Mouse (Mus musculus): Measurements from ENCODE around the gene Kremen1. TPM values are rescaled to one million over a fixed set of nuclear protein-coding genes. Genes with fewer than 3 reads are reported as not detected.
A peak's percentile ranks its signal among the peaks of the same experiment; 100 is the strongest.

The Kremen1 gene
- total and polyA plus RNA-seq, 2 experiments, result 3.6 to 6.7 TPM

DNA sequence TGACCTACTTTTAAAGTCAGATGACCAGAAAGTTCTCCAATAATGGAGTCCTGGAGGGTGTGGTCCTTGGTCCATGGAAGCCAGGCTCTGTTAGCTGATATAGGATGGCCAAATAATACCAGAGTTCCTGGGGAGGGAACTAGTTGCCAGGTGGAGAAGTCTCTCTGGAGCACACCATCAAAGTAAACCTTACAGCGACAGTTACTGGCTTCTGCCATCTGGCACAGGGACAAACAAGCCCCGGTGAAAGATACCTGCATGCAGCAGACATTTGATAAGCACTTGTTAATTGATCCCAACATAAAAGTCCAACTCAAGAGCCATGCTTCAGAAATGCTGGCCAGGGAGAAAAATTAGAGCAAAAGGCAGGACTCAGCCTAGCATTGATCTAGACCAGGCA is 7.3 kb downstream of the Kremen1 start:
- Histone ChIP-seq H3K27me3 (ENCODE audit: control insufficient read depth, insufficient read depth, low read length) (no peaks in the 10 kb centered on the region), H3K4me1 (ENCODE audit: control insufficient read depth, insufficient read depth, low read length) (peaks cover 5% of the 10 kb centered on the region; the same call in 1 of the 2 replicates), H3K27ac (replicated peaks; ENCODE audit: insufficient read depth, low read depth, low read length) (no peak overlapping the region), H3K36me3 (ENCODE audit: control insufficient read depth, insufficient read depth, low read length) (no peaks in the 10 kb centered on the region), H3K9ac (ENCODE audit: low read depth, low read length) (no peak overlapping the region), H3K4me3 (ENCODE audit: insufficient read depth, low read depth, low read length) (no peak overlapping the region), H3K79me2 (ENCODE audit: control insufficient read depth, insufficient read depth, low read length) (peaks cover 18% of the 10 kb centered on the region; the same call in 1 of the 2 replicates)
- 17% methylated on average over 2 of the region's 2 CpGs for WGBS
- TF ChIP-seq CTCF (IDR thresholded peaks at IDR 0.05; ENCODE audit: low read depth, low read length), result no peak
- no peak for TF ChIP-seq POLR2A (IDR thresholded peaks at IDR 0.05; ENCODE audit: extremely low read depth, insufficient read depth, low read length)
- DNase-seq (ENCODE audit: extremely low read depth, low read depth, low spot score), result peak; percentile 40

DNA sequence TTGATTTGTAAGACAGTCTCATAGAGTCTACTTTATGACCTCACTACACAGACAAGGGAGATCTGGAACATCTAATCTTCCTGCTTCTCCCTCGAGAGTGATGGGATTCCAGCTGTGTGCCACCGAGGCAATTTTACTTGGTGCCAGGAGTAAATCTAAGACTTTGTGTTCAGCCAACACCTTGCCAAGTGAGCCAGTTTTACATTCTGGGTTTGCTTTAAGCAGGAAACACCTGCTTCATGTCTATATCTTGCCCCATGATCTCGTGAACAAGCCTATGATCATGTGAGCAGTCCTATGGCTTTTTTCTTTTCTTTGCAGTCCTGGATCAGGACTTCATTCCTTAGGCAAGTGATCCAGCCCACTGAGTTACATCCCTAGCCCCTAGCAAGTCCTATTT is 7.8 kb downstream of the Kremen1 start:
- DNase-seq (ENCODE audit: extremely low read depth, low read depth, low spot score), result no peak
- WGBS, result 89% methylated on average over 3 of the region's 3 CpGs
- H3K27ac ChIP-seq (replicated peaks; ENCODE audit: insufficient read depth, low read depth, low read length), result no peak overlapping the region
- no peaks in the 10 kb centered on the region for H3K36me3 ChIP-seq (ENCODE audit: control insufficient read depth, insufficient read depth, low read length)
- H3K4me3 ChIP-seq (ENCODE audit: insufficient read depth, low read depth, low read length), result no peak overlapping the region
- TF ChIP-seq CTCF (IDR thresholded peaks at IDR 0.05; ENCODE audit: low read depth, low read length), result no peak
- no peak for TF ChIP-seq POLR2A (IDR thresholded peaks at IDR 0.05; ENCODE audit: extremely low read depth, insufficient read depth, low read length)
- H3K27me3 ChIP-seq (ENCODE audit: control insufficient read depth, insufficient read depth, low read length), result no peaks in the 10 kb centered on the region
- peaks cover 18% of the 10 kb centered on the region; the same call in 1 of the 2 replicates for H3K79me2 ChIP-seq (ENCODE audit: control insufficient read depth, insufficient read depth, low read length)
- H3K9ac ChIP-seq (ENCODE audit: low read depth, low read length), result no peak overlapping the region
- H3K4me1 ChIP-seq (ENCODE audit: control insufficient read depth, insufficient read depth, low read length), result peaks cover 5% of the 10 kb centered on the region; the same call in 1 of the 2 replicates

DNA sequence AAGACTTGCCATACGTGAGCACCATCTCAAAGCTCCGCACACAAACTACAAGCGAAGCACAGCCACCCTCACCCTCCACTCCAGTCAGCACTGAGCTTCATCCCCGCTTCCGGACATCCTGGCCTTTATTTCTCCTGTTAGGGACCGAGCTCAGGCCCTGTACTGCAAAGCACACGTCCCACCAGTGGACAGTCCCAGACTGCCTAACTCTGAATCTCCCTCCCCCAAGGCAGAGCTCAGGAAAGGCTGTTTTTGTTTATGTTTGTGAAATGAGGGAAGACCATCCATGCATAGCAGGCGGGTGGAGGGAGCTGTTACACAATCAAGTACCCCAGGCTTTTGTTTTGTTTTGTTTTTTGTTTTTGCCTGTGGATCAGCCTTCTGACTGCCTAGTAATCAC is 8.6 kb downstream of the Kremen1 start:
- TF ChIP-seq CTCF (IDR thresholded peaks at IDR 0.05; ENCODE audit: low read depth, low read length), result no peak
- TF ChIP-seq POLR2A (IDR thresholded peaks at IDR 0.05; ENCODE audit: extremely low read depth, insufficient read depth, low read length), result no peak
- Histone ChIP-seq H3K4me3 (ENCODE audit: insufficient read depth, low read depth, low read length) (no peak overlapping the region), H3K27ac (replicated peaks; ENCODE audit: insufficient read depth, low read depth, low read length) (no peak overlapping the region), H3K79me2 (ENCODE audit: control insufficient read depth, insufficient read depth, low read length) (peaks cover 18% of the 10 kb centered on the region; the same call in 1 of the 2 replicates), H3K4me1 (ENCODE audit: control insufficient read depth, insufficient read depth, low read length) (peaks cover 2% of the 10 kb centered on the region; the same call in 1 of the 2 replicates), H3K9ac (ENCODE audit: low read depth, low read length) (no peak overlapping the region), H3K27me3 (ENCODE audit: control insufficient read depth, insufficient read depth, low read length) (no peaks in the 10 kb centered on the region), H3K36me3 (ENCODE audit: control insufficient read depth, insufficient read depth, low read length) (no peaks in the 10 kb centered on the region)
- no peak for DNase-seq (ENCODE audit: extremely low read depth, low read depth, low spot score)
- WGBS, result 85% methylated on average over 8 of the region's 8 CpGs

GRCm38 (mm10) chr11:5251112-5251511 is 10.2 kb downstream of the Kremen1 start:
- no peak for DNase-seq (ENCODE audit: extremely low read depth, low read depth, low spot score)
- no peak overlapping the region for H3K4me3 ChIP-seq (ENCODE audit: insufficient read depth, low read depth, low read length)
- H3K36me3 ChIP-seq (ENCODE audit: control insufficient read depth, insufficient read depth, low read length), result no peaks in the 10 kb centered on the region
- TF ChIP-seq POLR2A (IDR thresholded peaks at IDR 0.05; ENCODE audit: extremely low read depth, insufficient read depth, low read length) (no peak), CTCF (IDR thresholded peaks at IDR 0.05; ENCODE audit: low read depth, low read length) (no peak)
- H3K79me2 ChIP-seq (ENCODE audit: control insufficient read depth, insufficient read depth, low read length), result peaks cover 15% of the 10 kb centered on the region; the same call in 1 of the 2 replicates
- WGBS, result 85% methylated on average over 6 of the region's 6 CpGs
- H3K9ac ChIP-seq (ENCODE audit: low read depth, low read length), result no peak overlapping the region
- H3K27me3 ChIP-seq (ENCODE audit: control insufficient read depth, insufficient read depth, low read length), result no peaks in the 10 kb centered on the region
- peaks cover 2% of the 10 kb centered on the region; the same call in 1 of the 2 replicates for H3K4me1 ChIP-seq (ENCODE audit: control insufficient read depth, insufficient read depth, low read length)
- H3K27ac ChIP-seq (replicated peaks; ENCODE audit: insufficient read depth, low read depth, low read length), result no peak overlapping the region

- WGBS, result 83% methylated on average over 2 of the region's 2 CpGs
- Histone ChIP-seq H3K4me1 (ENCODE audit: control insufficient read depth, insufficient read depth, low read length) (peaks cover 4% of the 10 kb centered on the region; the same call in 1 of the 2 replicates), H3K4me3 (ENCODE audit: insufficient read depth, low read depth, low read length) (no peak overlapping the region), H3K79me2 (ENCODE audit: control insufficient read depth, insufficient read depth, low read length) (peaks cover 10% of the 10 kb centered on the region; the same call in 1 of the 2 replicates), H3K9ac (ENCODE audit: low read depth, low read length) (no peak overlapping the region), H3K27me3 (ENCODE audit: control insufficient read depth, insufficient read depth, low read length) (no peaks in the 10 kb centered on the region), H3K36me3 (ENCODE audit: control insufficient read depth, insufficient read depth, low read length) (no peaks in the 10 kb centered on the region), H3K27ac (replicated peaks; ENCODE audit: insufficient read depth, low read depth, low read length) (no peak overlapping the region)
- DNase-seq (ENCODE audit: extremely low read depth, low read depth, low spot score), result no peak
- no peak for TF ChIP-seq CTCF (IDR thresholded peaks at IDR 0.05; ENCODE audit: low read depth, low read length)
- TF ChIP-seq POLR2A (IDR thresholded peaks at IDR 0.05; ENCODE audit: extremely low read depth, insufficient read depth, low read length), result no peak
These were observed 13.2 kb downstream of the Kremen1 start for GRCm38 (mm10) chr11:5248200-5248599.

- H3K27ac ChIP-seq (replicated peaks; ENCODE audit: insufficient read depth, low read depth, low read length), result no peak overlapping the region
- TF ChIP-seq POLR2A (IDR thresholded peaks at IDR 0.05; ENCODE audit: extremely low read depth, insufficient read depth, low read length) (no peak), CTCF (IDR thresholded peaks at IDR 0.05; ENCODE audit: low read depth, low read length) (no peak)
- no peaks in the 10 kb centered on the region; the same call in 1 of the 2 replicates for H3K79me2 ChIP-seq (ENCODE audit: control insufficient read depth, insufficient read depth, low read length)
- 67% methylated on average over 7 of the region's 7 CpGs for WGBS
- no peak overlapping the region for H3K4me3 ChIP-seq (ENCODE audit: insufficient read depth, low read depth, low read length)
- peaks cover 3% of the 10 kb centered on the region; the same call in 1 of the 2 replicates for H3K36me3 ChIP-seq (ENCODE audit: control insufficient read depth, insufficient read depth, low read length)
- no peaks in the 10 kb centered on the region for H3K27me3 ChIP-seq (ENCODE audit: control insufficient read depth, insufficient read depth, low read length)
- H3K9ac ChIP-seq (ENCODE audit: low read depth, low read length), result no peak overlapping the region
- H3K4me1 ChIP-seq (ENCODE audit: control insufficient read depth, insufficient read depth, low read length), result peaks cover 4% of the 10 kb centered on the region; the same call in 1 of the 2 replicates
- DNase-seq (ENCODE audit: extremely low read depth, low read depth, low spot score), result no peak
These were observed 15.9 kb downstream of the Kremen1 start for GRCm38 (mm10) chr11:5245431-5245830.

All from liver, adult 2 months (tissue).